27 mouse cellular contexts compared by ENCODE assay signal in genomic region chr17:29698421-29698820, GRCm38 (mm10).
"Had no signal": no experiment of that assay in that cellular context is flagged by ENCODE, and none has a peak within 500 bp of the region (broad histone marks: within the 10 kb centered on the region; RNA-seq: fewer than 3 reads in every experiment).

No protein-coding gene starts in this region.

- H3K27me3 ChIP-seq: embryonic facial prominence, embryonic 12.5 days; embryonic facial prominence, embryonic 13.5 days; embryonic facial prominence, embryonic 15.5 days; forebrain, embryonic 12.5 days; forebrain, embryonic 13.5 days; forebrain, embryonic 15.5 days had no signal

- DNase-seq: cerebellum, adult 9-10 months; cerebellum, adult 9-11 months; cerebellum, postnatal 10 days; cerebellum, postnatal 14 days; cerebellum, postnatal 25 days; cerebellum, postnatal 36 days; embryo, embryonic 11 days; forebrain, postnatal 0 days; gastrocnemius, adult 2 months; gastrocnemius, postnatal 10 days; gastrocnemius, postnatal 14 days; gastrocnemius, postnatal 25 days; gastrocnemius, postnatal 36 days; heart, adult 11 months; heart, adult 18-20 months; heart, adult 2 months had no signal

- H3K4me3 ChIP-seq: embryonic facial prominence, embryonic 10.5 days; embryonic facial prominence, embryonic 12.5 days; embryonic facial prominence, embryonic 13.5 days; embryonic facial prominence, embryonic 15.5 days; erythroblast, embryonic 14.5 days; forebrain, embryonic 10.5 days; forebrain, embryonic 12.5 days; forebrain, embryonic 13.5 days; forebrain, embryonic 15.5 days; gastrocnemius, adult 2 months; heart, adult 2 months had no signal

- H3K27ac ChIP-seq: embryonic facial prominence, embryonic 10.5 days; embryonic facial prominence, embryonic 12.5 days; embryonic facial prominence, embryonic 13.5 days; embryonic facial prominence, embryonic 15.5 days; forebrain, embryonic 10.5 days; forebrain, embryonic 12.5 days; forebrain, embryonic 13.5 days; forebrain, embryonic 15.5 days; gastrocnemius, adult 2 months; heart, adult 2 months had no signal

- H3K4me1 ChIP-seq: embryonic facial prominence, embryonic 10.5 days; embryonic facial prominence, embryonic 12.5 days; embryonic facial prominence, embryonic 13.5 days; embryonic facial prominence, embryonic 15.5 days had no signal

- H3K9me3 ChIP-seq: embryonic facial prominence, embryonic 10.5 days; embryonic facial prominence, embryonic 12.5 days; embryonic facial prominence, embryonic 13.5 days; embryonic facial prominence, embryonic 15.5 days; forebrain, embryonic 10.5 days; forebrain, embryonic 12.5 days; forebrain, embryonic 13.5 days; forebrain, embryonic 15.5 days had no signal

- H3K9ac ChIP-seq: embryonic facial prominence, embryonic 12.5 days; embryonic facial prominence, embryonic 13.5 days; embryonic facial prominence, embryonic 15.5 days; forebrain, embryonic 12.5 days; forebrain, embryonic 13.5 days; forebrain, embryonic 15.5 days; forebrain, postnatal 0 days had no signal

- ATAC-seq: forebrain, embryonic 13.5 days; forebrain, embryonic 14.5 days; forebrain, embryonic 15.5 days; forebrain, embryonic 16.5 days; forebrain, postnatal 0 days had no signal

- H3K4me2 ChIP-seq: embryonic facial prominence, embryonic 12.5 days; embryonic facial prominence, embryonic 13.5 days; embryonic facial prominence, embryonic 15.5 days; forebrain, embryonic 12.5 days; forebrain, embryonic 13.5 days; forebrain, embryonic 15.5 days had no signal
